Mouse (Mus musculus) retina, embryonic 14.5 days (tissue): ENCODE measurements at regions not wholly inside any gene's neighbourhood (a gene's known extent, or its start where the extent isn't known, plus 50 kb on each side); places are given as distances from the start of the nearest gene placed in this dataset.
A peak's percentile ranks its signal among the peaks of the same experiment; 100 is the strongest.

Experiments
- DNase-seq: peaks from one replicate; pipeline ENCODE4 v3.0.0-alpha.2; 2015; ENCODE audit warnings: low spot score

DNA sequence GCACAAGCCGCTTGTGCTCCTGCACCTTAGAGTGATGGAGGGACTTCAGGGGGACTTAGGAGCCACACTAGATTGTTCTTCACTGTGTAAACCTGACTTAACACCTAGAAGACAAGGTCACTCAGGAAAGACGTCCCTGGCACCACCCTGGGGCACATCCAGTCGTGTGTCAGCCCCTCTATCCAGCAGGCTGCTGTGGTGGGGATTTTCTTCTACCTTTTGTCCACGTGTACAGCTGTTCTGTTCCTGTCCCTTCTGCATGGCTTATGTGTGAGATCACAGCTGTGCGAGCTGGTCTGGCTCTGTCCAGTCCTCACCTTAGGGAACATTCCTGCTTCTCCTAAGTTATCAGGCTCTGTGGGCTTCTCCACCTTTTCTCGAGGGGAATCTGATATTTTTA, 286.0 kb upstream of the Id2 start:
- DNase-seq: no peak

DNA sequence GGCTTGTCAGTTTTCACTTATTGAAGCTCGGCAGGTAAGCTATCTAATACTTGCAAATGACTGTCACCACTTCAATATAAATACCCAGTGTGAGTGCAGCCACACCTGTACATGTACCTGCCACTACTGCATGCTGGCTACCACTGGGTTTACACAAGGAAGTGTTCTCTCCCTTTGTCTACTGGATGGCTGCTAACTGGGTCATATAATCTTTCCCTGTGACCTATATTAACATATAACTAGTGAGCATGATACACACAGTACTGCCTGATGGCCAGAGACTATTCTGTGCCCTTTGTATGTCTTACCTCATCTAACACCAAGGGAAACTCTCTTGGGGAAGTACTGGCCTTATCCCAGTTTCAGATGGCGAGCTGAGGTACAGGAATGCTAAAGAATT, 285.5 kb upstream of the Id2 start:
- DNase-seq: no peak

DNA sequence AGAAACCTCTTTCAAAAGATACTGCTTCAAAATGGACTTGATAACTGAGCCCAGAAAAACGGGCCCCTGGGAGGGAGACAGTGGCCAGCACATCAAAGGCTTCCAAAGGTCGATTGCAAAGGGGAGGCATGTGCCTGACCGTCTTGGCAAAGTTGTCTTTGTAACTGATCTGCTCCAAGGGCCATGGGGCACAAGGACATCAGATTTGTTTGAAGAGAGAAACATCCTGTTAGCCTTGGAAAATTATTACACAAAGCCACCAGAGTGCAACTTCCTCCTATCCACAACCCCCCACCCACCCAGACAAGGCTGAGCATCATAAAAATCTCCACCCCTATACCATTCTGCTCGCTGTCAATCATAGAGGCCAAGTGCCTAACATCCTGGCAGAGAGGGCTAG, 284.7 kb upstream of the Id2 start:
- DNase-seq: no peak

DNA sequence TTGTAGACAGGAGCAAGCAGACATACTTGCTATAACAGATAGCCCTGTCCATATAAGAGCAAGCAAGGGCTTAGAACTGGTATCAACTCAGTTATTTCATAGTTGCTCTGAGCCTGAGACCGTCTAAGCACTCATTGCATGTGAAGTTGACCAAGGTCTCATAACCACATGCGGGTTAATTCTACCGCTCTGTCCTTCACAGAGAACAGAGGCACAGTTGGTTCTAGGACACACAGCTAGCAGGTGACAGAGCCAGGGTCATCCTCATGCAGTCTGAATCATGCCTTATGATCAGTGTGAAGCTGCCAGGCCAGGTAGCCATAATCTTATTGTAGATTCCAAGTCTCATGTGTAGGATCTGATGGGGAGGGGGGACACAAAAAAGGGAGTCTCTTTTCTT, 283.1 kb upstream of the Id2 start:
- DNase-seq: no peak

DNA sequence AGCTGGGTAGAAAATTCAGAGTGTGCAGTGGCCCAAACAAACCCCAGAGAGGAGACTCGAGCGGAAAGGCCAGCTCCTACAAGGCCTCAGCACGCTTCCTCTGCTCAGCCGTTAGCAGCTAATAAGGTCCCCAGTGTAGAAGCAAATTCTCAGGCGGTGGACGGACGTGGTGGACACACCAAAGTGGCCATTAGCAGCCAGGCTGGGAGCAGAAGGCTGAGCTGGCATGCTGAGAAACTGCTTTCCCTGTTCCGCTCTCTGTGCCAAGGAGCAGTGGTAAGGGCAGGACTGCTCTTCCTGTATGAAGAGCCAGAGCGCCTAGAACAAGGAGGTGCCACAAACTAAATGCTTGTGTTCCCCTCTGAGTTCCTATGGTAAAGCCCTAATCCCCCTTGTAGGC, 282.1 kb upstream of the Id2 start:
- peak; percentile 41 for DNase-seq

DNA sequence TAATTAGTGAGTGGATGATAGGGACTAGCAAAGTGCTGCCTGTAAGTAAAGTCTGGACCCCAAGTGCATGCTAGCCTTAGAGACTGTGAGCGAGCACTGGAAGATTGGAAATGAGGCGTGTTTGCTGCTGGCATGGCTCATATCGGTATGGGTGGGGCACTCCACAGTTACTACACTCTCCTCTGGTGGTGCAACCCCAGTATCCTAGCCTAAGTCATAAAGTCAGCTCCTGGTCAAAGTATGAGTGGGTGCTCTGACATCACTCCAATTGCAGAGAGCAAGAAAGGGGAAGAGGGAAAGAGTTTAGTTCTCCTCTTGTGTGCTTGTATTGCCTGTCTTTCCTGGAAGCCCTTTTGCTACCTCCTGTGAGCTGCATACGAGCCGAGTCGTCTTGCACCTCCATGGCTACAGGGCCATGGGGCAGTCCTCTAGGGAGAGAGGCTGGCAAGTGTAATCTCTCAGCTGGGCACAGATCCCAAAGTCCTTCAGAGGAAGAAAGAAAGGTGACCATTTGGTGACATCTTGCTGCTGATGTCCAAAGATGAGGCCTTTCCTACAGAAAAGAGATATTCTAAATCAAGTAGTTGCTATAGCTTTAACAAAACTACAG, 281.2 kb upstream of the Id2 start:
- no peak for DNase-seq

DNA sequence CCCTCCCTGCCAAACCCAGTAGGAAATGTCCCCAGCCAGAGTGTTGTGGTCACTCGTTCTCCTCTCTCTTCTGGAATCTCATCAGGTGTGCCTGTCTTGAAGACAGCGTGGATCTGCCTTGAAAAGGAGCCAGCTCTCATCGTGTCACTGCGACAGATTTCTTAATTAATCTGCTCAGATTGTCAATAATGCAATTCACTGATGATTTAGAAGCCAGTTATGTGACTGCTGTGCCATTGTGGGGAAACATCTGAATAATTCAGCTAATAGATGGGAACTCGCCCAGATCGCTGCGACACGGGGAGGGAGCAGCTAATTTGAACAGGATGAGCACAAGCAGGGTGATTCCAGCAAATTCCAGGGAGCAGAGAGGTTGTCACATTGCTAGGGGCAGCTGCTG, 279.5 kb upstream of the Id2 start:
- peak; percentile 69 for DNase-seq

DNA sequence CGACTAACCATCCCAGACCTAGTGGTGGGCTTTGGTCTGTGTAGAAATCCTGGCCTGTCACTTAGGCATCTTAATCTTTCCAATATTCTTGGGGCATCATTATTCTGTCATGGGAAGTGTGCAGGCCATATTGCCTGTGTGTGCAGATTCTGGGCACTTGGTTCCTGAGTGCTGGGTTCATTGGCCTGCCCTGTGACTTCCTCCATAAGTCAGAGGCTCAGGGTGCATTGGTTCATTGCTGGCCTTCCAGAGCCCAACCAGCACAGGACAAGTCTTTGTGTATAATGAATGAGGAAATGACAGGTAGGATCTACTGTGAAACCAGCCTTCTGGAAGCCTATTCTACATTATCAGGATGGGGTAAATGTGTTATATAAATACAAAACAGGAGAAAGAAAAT, 270.6 kb upstream of the Id2 start:
- no peak for DNase-seq

DNA sequence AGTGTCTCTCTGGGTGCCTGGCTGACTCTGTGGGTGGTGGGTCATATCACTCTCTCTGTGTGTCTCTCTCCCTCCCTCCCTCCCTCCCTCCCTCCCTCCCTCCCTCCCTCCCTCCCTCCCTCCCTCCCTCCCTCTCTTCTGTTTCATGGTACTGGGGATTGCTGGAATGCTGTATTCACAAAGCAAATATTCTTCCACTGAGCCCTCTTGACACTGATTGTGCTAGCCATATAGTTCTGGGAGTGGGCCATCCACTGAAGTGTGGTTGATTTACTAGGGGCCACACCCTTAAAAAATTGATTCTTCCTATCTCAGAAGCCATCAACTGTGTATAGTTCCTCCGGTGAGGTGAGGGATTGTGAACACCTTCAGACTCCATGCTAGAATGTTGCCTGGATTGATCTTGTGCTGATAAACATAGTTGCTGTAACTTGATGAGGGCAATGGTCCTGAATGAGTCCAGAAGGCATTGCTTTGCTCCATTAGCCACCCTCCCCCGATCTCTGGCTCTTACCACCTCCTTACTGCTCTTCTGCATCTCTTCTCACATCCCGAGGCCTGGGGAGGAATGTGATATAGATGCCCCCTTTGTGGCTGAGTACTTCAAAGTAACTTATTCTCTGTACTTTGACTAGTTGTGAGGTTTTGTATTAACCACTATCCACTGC, 268.8 kb upstream of the Id2 start:
- no peak for DNase-seq

DNA sequence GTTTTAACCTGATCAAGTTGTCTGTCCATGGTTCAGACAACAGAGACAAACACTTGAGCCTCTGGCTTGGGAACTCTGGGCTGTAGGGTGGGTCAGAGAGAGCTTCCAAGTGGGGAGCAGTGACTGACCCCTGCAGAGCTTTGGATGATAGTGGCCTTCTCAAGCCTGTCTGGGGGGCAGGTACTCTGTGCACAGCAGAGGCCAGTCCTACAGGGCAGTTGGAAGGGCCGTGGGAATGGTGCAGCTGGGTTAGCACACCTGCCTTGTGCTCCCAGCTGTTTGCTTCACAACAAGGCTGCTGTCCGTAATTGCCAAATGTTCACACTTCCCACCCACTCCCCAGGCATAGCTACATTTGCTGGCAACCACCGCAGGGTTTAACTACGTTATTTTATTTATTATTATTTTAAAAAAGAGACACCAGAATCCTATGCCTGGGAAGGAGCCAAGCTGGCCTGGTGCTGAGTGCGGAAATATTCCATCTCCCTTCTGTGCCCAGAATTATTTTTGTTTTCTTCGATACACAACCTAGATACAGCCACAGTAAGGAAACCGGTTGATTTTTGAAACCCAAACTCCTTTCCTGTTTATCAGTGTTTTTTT, 268.1 kb upstream of the Id2 start:
- no peak for DNase-seq

DNA sequence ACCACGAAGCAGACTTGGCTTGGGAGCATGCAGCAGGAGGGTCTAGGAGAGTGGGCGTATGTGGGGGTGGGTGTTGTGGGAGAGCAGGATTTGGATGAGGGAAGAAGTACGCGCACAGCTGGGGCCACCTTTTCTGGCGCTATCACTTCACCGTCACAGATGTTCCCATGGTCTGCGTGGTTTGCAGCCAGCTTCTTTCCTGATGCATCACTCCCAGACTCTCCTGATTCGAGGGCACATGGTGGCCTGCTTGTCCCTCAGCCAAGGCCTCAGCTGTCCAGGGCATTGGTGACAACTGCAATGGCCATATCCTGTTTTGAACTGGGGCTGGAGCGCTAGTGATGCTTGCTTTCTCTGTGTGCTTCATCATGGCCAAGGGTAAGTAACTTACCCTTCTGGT, 266.9 kb upstream of the Id2 start:
- no peak for DNase-seq

DNA sequence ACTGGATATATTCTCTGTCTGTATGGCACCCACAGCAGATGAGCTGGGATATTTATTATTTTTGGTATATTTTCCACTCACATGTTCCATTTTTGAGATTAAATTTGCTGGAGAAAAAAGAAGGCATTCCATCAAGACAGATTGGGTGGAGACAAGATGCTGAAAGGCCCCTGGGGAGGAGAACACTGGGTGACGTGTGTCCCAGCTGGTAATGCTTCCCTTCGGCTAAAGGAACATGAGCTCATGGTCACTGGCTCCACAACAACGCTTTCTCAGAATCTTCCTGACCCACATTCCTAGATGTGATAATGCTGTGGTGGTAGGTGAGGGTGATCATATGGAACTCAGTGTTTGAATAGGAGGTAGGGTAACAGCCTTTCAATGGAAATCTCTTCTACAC, 266.4 kb upstream of the Id2 start:
- no peak for DNase-seq

DNA sequence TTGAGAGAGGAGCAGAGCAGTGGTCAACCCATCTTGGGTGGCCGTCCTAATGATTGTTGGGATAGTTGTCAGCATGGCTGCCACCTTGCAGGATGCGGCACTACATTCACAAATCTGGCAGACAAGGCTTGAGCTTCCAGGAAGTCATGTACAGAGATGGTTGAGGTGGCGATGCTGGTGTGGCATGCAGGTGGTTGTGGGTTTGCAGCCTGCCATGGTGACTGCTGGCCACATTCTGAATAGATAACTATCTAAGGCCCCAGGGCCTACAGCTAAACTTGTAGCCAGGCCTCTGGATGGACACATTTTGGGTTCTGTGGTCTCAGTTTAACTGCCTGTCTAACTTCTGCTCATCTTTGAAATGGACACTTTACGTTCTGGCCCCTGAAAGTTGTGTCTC, 265.8 kb upstream of the Id2 start:
- DNase-seq: no peak

DNA sequence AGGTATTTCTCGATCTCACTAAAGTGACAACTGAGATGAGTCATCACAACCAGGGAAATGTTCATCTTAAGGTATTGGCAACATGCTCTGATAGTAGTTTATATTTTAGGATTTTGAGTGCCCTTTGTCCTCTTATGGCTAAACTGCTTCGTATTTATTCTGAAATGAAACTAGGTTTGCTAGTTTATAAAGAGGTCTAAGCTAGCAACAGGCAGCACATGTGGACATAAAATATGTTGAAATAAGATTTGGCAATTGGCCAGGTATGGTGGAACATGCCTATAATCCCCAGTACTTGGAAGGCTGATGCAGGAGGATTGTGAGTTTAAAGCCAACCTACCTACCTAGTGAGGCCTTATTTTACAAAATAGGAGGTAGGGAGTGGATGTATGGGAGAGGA, 263.8 kb upstream of the Id2 start:
- DNase-seq: no peak

DNA sequence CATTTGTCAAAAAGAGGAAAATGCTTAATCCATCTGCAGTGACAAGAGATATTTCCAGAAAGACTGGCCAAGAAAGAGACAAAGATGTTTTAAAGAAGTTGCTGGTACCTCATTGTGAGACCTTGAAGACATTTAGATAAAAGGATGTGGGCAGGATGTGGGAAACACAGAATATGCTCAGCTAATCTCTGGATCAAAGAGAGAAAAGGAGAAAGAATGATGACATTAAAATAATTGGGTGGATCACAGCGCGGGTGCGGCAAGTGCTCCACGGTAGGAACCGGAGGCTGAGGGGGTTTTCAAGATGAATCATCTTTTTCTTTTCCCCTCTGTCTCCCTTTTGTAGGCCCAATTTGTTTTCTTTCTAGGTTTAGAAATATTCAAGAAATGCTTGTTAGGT, 263.0 kb upstream of the Id2 start:
- DNase-seq: no peak

DNA sequence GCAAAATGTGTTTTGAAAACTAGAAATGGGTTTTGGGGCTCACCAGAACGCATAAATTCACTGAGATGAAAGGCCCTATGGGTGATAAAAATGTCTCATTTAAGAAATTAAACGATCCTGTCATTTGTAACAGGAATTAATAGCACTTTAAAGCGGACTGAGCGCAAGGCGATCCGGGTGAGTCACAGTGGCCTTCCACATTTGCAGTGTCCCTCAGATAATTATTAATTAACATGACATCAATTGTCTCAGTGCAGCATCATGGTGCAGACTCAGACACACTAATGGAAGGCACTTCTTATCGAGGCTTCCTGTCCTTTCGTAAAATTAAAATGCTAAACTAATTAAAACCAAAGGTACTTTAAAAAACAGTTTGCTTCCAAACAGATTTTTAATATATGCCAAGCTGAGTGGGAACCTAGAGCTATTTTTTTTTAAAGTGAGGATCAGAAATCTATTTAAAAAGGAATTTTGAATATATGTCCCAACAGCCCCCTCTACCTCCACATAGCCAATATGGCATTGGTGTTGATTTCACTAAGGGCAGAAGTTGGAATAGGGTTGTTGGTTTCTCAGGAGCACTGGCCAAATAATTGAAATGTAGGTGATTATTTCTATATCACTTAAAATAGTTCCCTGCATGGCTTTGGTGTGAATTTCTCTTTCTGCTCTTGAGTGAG, 262.0 kb upstream of the Id2 start:
- no peak for DNase-seq

DNA sequence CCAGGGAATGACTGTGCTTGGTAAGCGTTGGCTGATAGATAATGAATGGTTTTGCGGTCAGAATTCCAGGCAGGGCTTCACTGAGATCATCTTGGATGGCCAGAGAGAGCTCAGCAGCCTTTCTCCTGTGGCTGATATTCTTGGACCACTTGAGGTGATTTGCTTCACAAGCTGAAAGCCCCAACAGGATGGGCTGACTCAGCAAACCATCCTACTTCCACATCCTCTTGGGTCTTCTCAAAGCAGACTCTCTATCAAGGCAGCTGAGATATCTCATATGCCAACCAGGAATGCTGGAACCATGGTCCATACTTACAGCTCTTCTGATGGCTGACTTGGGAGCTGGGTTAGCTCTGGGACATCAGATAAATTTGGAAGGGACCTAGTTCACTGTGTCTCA, 259.8 kb upstream of the Id2 start:
- no peak for DNase-seq

DNA sequence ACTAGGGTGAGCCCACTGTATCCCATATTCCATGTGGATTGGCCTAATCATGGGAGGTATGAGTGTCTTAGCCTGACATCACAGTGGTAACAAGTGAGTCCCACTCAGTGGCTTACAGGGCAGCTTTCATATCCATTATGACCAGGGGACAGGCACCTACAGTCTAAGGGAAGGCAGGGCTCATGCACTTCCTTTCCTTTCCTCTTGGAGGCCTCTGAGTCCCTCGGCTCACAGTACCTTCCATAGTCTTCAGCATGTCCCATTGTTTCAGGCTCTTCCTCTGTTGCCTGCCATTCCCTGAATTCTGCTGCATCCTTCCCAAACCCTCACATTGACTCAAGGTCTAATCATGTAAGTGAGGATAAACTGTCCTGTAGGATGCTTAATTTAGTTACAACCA, 258.3 kb upstream of the Id2 start:
- DNase-seq: no peak

DNA sequence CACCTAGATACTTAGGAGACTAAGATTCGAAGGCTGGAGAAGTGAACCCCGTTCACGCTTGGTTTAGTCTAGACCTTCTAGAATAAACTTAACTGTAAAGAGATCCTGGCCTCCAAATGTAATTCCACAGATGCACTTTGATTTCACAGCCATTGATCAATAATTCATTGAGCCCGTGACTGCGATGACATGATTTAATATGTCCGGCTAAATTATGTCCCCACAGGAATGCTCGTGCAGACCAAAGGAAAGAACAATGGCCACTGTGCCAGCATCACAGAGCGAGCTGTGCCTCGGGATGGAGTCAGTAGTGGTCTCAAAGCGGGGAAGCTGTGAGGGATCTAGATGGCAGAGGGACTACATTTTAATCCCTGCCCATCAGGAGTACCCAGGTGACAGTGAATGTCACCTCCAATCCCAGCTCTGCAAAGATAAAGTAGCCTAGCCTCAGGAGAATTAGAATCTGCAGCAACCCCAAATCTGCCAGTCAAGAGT, 256.5 kb upstream of the Id2 start:
- peak; percentile 43 for DNase-seq

DNA sequence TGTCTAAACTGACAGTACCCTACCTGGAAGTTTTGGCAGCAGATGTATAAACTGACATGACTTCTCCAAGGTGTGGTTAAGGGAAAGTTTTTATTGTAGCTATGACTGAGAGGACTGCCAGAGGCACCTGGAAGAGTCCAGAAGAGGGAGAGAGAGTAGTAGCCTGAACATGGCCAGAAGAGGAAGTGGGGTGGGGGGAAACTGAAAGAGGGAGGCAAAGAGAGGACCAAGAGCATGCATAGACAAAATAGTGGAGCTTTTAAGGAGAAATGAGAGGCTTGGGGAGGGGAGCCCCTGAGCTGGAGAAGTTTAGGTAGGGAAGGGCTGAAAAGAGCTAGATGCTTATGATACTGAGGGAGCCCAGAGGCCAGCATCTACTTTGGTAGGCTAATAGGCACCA, 255.2 kb upstream of the Id2 start:
- DNase-seq: no peak

DNA sequence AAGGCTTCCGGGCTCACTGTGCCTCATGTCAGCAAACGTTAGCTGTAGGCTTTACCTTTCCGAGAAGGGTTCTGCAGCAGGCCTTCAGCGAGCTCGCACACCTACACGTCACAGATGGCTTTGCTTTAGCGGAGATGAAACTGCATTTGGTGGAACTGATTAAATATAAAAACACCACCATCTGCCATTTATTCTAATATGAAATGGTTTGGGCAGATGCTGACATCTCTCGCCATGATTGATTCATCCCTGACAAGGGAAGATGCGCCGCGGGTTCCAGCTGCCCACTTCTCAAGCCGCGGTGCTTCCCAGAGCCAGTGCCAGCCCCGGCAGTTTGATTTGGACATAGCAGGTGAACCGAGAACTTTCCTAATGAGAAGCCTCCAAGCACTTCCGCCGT, 247.4 kb upstream of the Id2 start:
- DNase-seq: peak; percentile 26

DNA sequence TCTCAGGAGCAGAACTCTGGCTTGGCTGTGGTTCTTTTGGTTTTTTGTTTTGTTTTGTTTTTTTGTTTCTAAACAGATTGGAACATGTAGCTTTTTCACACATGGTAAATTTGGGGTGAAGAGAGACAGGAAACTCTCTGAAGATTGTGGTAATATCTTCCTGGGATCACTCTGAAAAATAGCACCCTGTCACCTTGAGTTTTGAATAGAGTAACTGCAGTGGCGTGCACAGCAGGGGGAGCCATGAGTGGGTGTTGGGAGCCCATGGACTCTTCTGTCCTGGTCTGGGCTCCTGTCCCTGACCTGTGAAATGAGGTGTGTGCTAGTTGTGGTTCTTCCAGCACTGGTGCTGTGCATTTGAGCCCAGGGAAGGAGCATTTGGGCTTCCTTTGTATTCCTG, 241.8 kb upstream of the Id2 start:
- DNase-seq: no peak

DNA sequence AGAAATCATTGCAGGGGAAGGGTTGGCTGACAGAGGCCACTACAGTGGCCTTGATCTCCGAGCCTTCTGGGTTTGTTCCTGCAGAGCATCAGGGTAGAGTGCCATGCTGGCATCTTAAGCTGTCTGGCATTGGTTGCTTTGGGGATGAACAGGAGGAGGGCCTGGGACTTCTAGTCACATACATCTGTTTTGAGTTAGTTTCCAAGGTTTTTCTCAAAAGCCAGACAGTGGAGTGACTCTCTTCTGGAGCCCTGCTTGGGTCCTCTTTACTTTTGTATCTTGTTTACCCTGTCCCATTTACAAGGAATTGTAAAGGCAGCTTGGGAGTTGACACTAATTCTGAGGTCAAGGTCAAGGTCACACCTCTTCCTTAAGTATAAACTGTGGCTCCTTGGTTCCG, 239.0 kb upstream of the Id2 start:
- no peak for DNase-seq
